Comparison of ENCODE assay signal across 29 mouse cellular contexts in genomic region chr6:87044895-87045294, GRCm38 (mm10). TPM values are rescaled to one million over a fixed set of nuclear protein-coding genes. Genes with fewer than 3 reads are reported as not detected.
DNase-seq lines count a peak whose midpoint lies in the region; ATAC-seq and TF ChIP-seq lines count a peak whose summit lies in the region.
"Had no signal": no experiment of that assay in that cellular context is flagged by ENCODE, and none has a peak within 500 bp of the region (broad histone marks: within the 10 kb centered on the region; RNA-seq: fewer than 3 reads in every experiment).

No protein-coding gene starts in this region.

- H3K27ac ChIP-seq in embryonic facial prominence, embryonic 13.5 days: no peak overlapping the region
- H3K27ac ChIP-seq in embryonic facial prominence, embryonic 10.5 days (replicated peaks): no peak overlapping the region
- no peak overlapping the region for H3K27ac ChIP-seq in liver, adult 2 months (replicated peaks; ENCODE audit: insufficient read depth, low read depth, low read length)
- H3K27ac ChIP-seq in liver, postnatal 0 days (ENCODE audit: low read depth): no peak overlapping the region
- peak overlapping the region; percentile 92 for H3K27ac ChIP-seq in MEL (ENCODE audit: control insufficient read depth, low read depth, low read length)
- H3K27ac ChIP-seq in limb, embryonic 15.5 days: no peak overlapping the region
- H3K27ac ChIP-seq: embryonic facial prominence, embryonic 15.5 days; forebrain, embryonic 15.5 days; hindbrain, embryonic 15.5 days; kidney, embryonic 15.5 days; midbrain, embryonic 15.5 days; neural tube, embryonic 13.5 days had no signal

- peaks cover 8% of the 10 kb centered on the region; the same call in 1 of the 2 replicates for H3K79me2 ChIP-seq in liver, adult 2 months (ENCODE audit: control insufficient read depth, insufficient read depth, low read length)
- H3K79me2 ChIP-seq in MEL (ENCODE audit: control insufficient read depth, insufficient read depth, low read length, poor library complexity): peaks cover 28% of the 10 kb centered on the region

- no peaks in the 10 kb centered on the region for H3K9me3 ChIP-seq in embryonic facial prominence, embryonic 13.5 days
- no peaks in the 10 kb centered on the region for H3K9me3 ChIP-seq in embryonic facial prominence, embryonic 10.5 days
- H3K9me3 ChIP-seq in liver, postnatal 0 days (ENCODE audit: low read length): no peaks in the 10 kb centered on the region
- H3K9me3 ChIP-seq in MEL (replicated peaks; ENCODE audit: insufficient read depth, low read length): no peaks in the 10 kb centered on the region
- no peaks in the 10 kb centered on the region for H3K9me3 ChIP-seq in limb, embryonic 15.5 days
- H3K9me3 ChIP-seq: embryonic facial prominence, embryonic 15.5 days; forebrain, embryonic 15.5 days; hindbrain, embryonic 15.5 days; kidney, embryonic 15.5 days; midbrain, embryonic 15.5 days; neural tube, embryonic 13.5 days had no signal

- H3K4me3 ChIP-seq in embryonic facial prominence, embryonic 13.5 days: no peak overlapping the region
- no peak overlapping the region for H3K4me3 ChIP-seq in embryonic facial prominence, embryonic 10.5 days
- no peak overlapping the region for H3K4me3 ChIP-seq in liver, adult 2 months (ENCODE audit: insufficient read depth, low read depth, low read length)
- H3K4me3 ChIP-seq in liver, postnatal 0 days (ENCODE audit: low read depth, low read length): no peak overlapping the region
- H3K4me3 ChIP-seq in MEL (ENCODE audit: control insufficient read depth in 1 of 2, insufficient read depth in 1 of 2, low read depth in 2 of 2, low read length in 2 of 2): peak overlapping the region; percentile 39 to 82
- peak overlapping the region; percentile 10; the same call in 1 of the 2 replicates for H3K4me3 ChIP-seq in limb, embryonic 15.5 days
- H3K4me3 ChIP-seq: forebrain, embryonic 15.5 days; hindbrain, embryonic 15.5 days; kidney, embryonic 15.5 days; midbrain, embryonic 15.5 days; myocyte; neural tube, embryonic 13.5 days had no signal

- peaks cover 15% of the 10 kb centered on the region for H3K36me3 ChIP-seq in embryonic facial prominence, embryonic 13.5 days
- H3K36me3 ChIP-seq in embryonic facial prominence, embryonic 10.5 days (replicated peaks): peaks cover 28% of the 10 kb centered on the region
- H3K36me3 ChIP-seq in liver, adult 2 months (ENCODE audit: control insufficient read depth, insufficient read depth, low read length): peaks cover 4% of the 10 kb centered on the region; the same call in 1 of the 2 replicates
- peaks cover 3% of the 10 kb centered on the region; the same call in 1 of the 2 replicates for H3K36me3 ChIP-seq in liver, postnatal 0 days (replicated peaks; ENCODE audit: insufficient read depth, low read length)
- H3K36me3 ChIP-seq in MEL (ENCODE audit: control insufficient read depth in 1 of 2, insufficient read depth in 2 of 2, low read length in 2 of 2): peaks cover 16 to 36% of the 10 kb centered on the region in 2 experiments
- H3K36me3 ChIP-seq in limb, embryonic 15.5 days: peaks cover 12% of the 10 kb centered on the region

- no peak for TF ChIP-seq POLR2A in liver, adult 2 months (IDR thresholded peaks at IDR 0.05; ENCODE audit: extremely low read depth, insufficient read depth, low read length)
- TF ChIP-seq POLR2A in MEL (IDR thresholded peaks at IDR 0.05; ENCODE audit: control insufficient read depth in 1 of 2, insufficient read depth in 1 of 2, low read depth in 1 of 2, low read length in 2 of 2, poor library complexity in 1 of 2): no peak

- no peak for DNase-seq in embryonic facial prominence, embryonic 10.5 days (ENCODE audit: low spot score)
- peak; percentile 23 for DNase-seq in liver, adult 2 months (ENCODE audit: extremely low read depth, low read depth, low spot score)
- DNase-seq in liver, postnatal 0 days: no peak
- peak; percentile 76 for DNase-seq in MEL (ENCODE audit: low read depth, low spot score)
- DNase-seq in right cerebral cortex, postnatal 25 days: no peak
- no peak for DNase-seq in Muller cell, postnatal 12 days (ENCODE audit: inconsistent ontology term)
- DNase-seq: adrenal gland, adult 2 months; cerebellum, adult 18-20 months; cerebellum, postnatal 14 days; gastrocnemius, postnatal 14 days; heart, adult 18-20 months; kidney, adult 11 months; kidney, postnatal 36 days; lung, postnatal 4 days; right cerebral cortex, postnatal 4 days had no signal

- no peak for TF ChIP-seq CTCF in liver, adult 2 months (IDR thresholded peaks at IDR 0.05; ENCODE audit: low read depth, low read length)
- TF ChIP-seq CTCF in liver, postnatal 0 days (IDR thresholded peaks at IDR 0.05; ENCODE audit: low read depth): no peak
- no peak for TF ChIP-seq CTCF in MEL (IDR thresholded peaks at IDR 0.05 in 2 of 3, conservative IDR thresholded peaks at IDR 0.05 in 1 of 3; ENCODE audit: control insufficient read depth in 1 of 3, insufficient read depth in 1 of 3, low read depth in 2 of 3, low read length in 3 of 3, poor library complexity in 1 of 3, severe bottlenecking in 1 of 3)

- no peak for ATAC-seq in embryonic facial prominence, embryonic 13.5 days (ENCODE audit: insufficient number of reproducible peaks, insufficient read depth, low FRiP score, low TSS enrichment, low read depth)
- no peak for ATAC-seq in liver, postnatal 0 days
- no peak for ATAC-seq in limb, embryonic 15.5 days (ENCODE audit: insufficient number of reproducible peaks, low FRiP score, low TSS enrichment, low read depth)
- ATAC-seq: forebrain, embryonic 15.5 days; midbrain, embryonic 15.5 days had no signal

- TF ChIP-seq RAD21 in MEL (IDR thresholded peaks at IDR 0.05; ENCODE audit: low read depth, low read length): no peak

- 71% methylated on average over 2 of the region's 2 CpGs for WGBS in embryonic facial prominence, embryonic 13.5 days
- 88% methylated on average over 2 of the region's 2 CpGs for WGBS in embryonic facial prominence, embryonic 10.5 days
- 26% methylated on average over 2 of the region's 2 CpGs for WGBS in liver, adult 2 months
- 45% methylated on average over 2 of the region's 2 CpGs for WGBS in liver, postnatal 0 days (ENCODE audit: insufficient replicate concordance)
- 77% methylated on average over 2 of the region's 2 CpGs for WGBS in limb, embryonic 15.5 days

- H3K4me2 ChIP-seq in embryonic facial prominence, embryonic 13.5 days: peak overlapping the region; percentile 32
- no peak overlapping the region for H3K4me2 ChIP-seq in liver, postnatal 0 days (ENCODE audit: low read depth, low read length)
- H3K4me2 ChIP-seq in limb, embryonic 15.5 days: no peak overlapping the region
- H3K4me2 ChIP-seq: forebrain, embryonic 15.5 days; hindbrain, embryonic 15.5 days; kidney, embryonic 15.5 days had no signal

- TF ChIP-seq EP300 in liver, postnatal 0 days (IDR thresholded peaks at IDR 0.05; ENCODE audit: low read depth): no peak
- peak; percentile 77 to 87 for TF ChIP-seq EP300 in MEL (IDR thresholded peaks at IDR 0.05; ENCODE audit: low read depth in 1 of 2, low read length in 2 of 2)

- H3K27me3 ChIP-seq in embryonic facial prominence, embryonic 13.5 days: no peaks in the 10 kb centered on the region
- H3K27me3 ChIP-seq in embryonic facial prominence, embryonic 10.5 days (replicated peaks; ENCODE audit: low read depth, poor library complexity, severe bottlenecking): no peaks in the 10 kb centered on the region
- H3K27me3 ChIP-seq in liver, adult 2 months (ENCODE audit: control insufficient read depth, insufficient read depth, low read length): no peaks in the 10 kb centered on the region
- H3K27me3 ChIP-seq in liver, postnatal 0 days (ENCODE audit: insufficient read depth, low read length): no peaks in the 10 kb centered on the region
- no peaks in the 10 kb centered on the region for H3K27me3 ChIP-seq in MEL (ENCODE audit: control insufficient read depth in 1 of 2, insufficient read depth in 2 of 2, low read length in 2 of 2)
- H3K27me3 ChIP-seq in limb, embryonic 15.5 days: no peaks in the 10 kb centered on the region
- H3K27me3 ChIP-seq: embryonic facial prominence, embryonic 15.5 days; forebrain, embryonic 15.5 days; hindbrain, embryonic 15.5 days; kidney, embryonic 15.5 days; midbrain, embryonic 15.5 days; neural tube, embryonic 13.5 days had no signal

- no peak overlapping the region for H3K9ac ChIP-seq in embryonic facial prominence, embryonic 13.5 days
- H3K9ac ChIP-seq in liver, adult 2 months (ENCODE audit: low read depth, low read length): no peak overlapping the region
- H3K9ac ChIP-seq in liver, postnatal 0 days (replicated peaks): no peak overlapping the region
- peak overlapping the region; percentile 56 for H3K9ac ChIP-seq in MEL (ENCODE audit: control insufficient read depth, low read depth, low read length, poor library complexity, severe bottlenecking)
- no peak overlapping the region for H3K9ac ChIP-seq in limb, embryonic 15.5 days
- H3K9ac ChIP-seq: embryonic facial prominence, embryonic 15.5 days; forebrain, embryonic 15.5 days; hindbrain, embryonic 15.5 days; kidney, embryonic 15.5 days; midbrain, embryonic 15.5 days had no signal

- H3K4me1 ChIP-seq in embryonic facial prominence, embryonic 13.5 days: peaks cover 33% of the 10 kb centered on the region
- H3K4me1 ChIP-seq in embryonic facial prominence, embryonic 10.5 days: peaks cover 19% of the 10 kb centered on the region
- H3K4me1 ChIP-seq in liver, adult 2 months (ENCODE audit: control insufficient read depth, insufficient read depth, low read length): peaks cover 7% of the 10 kb centered on the region
- peaks cover 21% of the 10 kb centered on the region for H3K4me1 ChIP-seq in liver, postnatal 0 days (ENCODE audit: insufficient read depth)
- peaks cover 17 to 34% of the 10 kb centered on the region in 2 experiments for H3K4me1 ChIP-seq in MEL (ENCODE audit: control insufficient read depth in 1 of 2, insufficient read depth in 2 of 2, low read length in 2 of 2)
- H3K4me1 ChIP-seq in limb, embryonic 15.5 days: peaks cover 15% of the 10 kb centered on the region

RNA-seq across cellular contexts. Expression of gene Gfpt1, which starts 2.2 kb away (rescaled TPM):
- polyA plus RNA-seq in embryonic facial prominence, embryonic 13.5 days (2015; fragmentation: Nextera tagmentation; extraction: Ambion mirVana): 22.0 and 22.2 TPM in 2 replicates
- polyA plus RNA-seq in embryonic facial prominence, embryonic 10.5 days (2016; fragmentation: Nextera tagmentation; extraction: Ambion mirVana): 17.0 and 17.5 TPM in 2 replicates
- total RNA-seq in liver, adult 2 months (2014; rRNA removed): 8.1 and 8.6 TPM in 2 replicates
- 4.3 and 6.3 TPM in 2 replicates for polyA plus RNA-seq in liver, adult 2 months (2012; rRNA removed)
- 3.6 and 4.1 TPM in 2 replicates for polyA plus RNA-seq in liver, postnatal 0 days (2015; fragmentation: Nextera tagmentation; extraction: Ambion mirVana)
- total RNA-seq in MEL (2012; rRNA removed): 29.6 and 34.4 TPM in 2 replicates
- polyA plus RNA-seq in MEL (2012; ENCODE audit: insufficient read depth in 1 of 2, insufficient read length in 2 of 2, low read depth in 1 of 2, low replicate concordance in 2 of 2, missing spikeins in 1 of 2): 10 to 100 TPM; 33.5 to 69.3 TPM
- 21.0 and 22.5 TPM in 2 replicates for polyA plus RNA-seq in limb, embryonic 15.5 days (2015; fragmentation: Nextera tagmentation; extraction: Ambion mirVana)

RNA-seq across cellular contexts. Expression of gene Nfu1, which starts 35.9 kb away (rescaled TPM):
- 95.2 and 105 TPM in 2 replicates for polyA plus RNA-seq in embryonic facial prominence, embryonic 13.5 days (2015; fragmentation: Nextera tagmentation; extraction: Ambion mirVana)
- 103 and 104 TPM in 2 replicates for polyA plus RNA-seq in embryonic facial prominence, embryonic 10.5 days (2016; fragmentation: Nextera tagmentation; extraction: Ambion mirVana)
- 43.6 and 51.7 TPM in 2 replicates for total RNA-seq in liver, adult 2 months (2014; rRNA removed)
- 152 and 210 TPM in 2 replicates for polyA plus RNA-seq in liver, adult 2 months (2012; rRNA removed)
- 53.5 and 57.7 TPM in 2 replicates for polyA plus RNA-seq in liver, postnatal 0 days (2015; fragmentation: Nextera tagmentation; extraction: Ambion mirVana)
- total RNA-seq in MEL (2012; rRNA removed): 85.7 and 111 TPM in 2 replicates
- 100 to 1,000 TPM in 1 of 2 experiments, not detected in 1; 123 TPM for polyA plus RNA-seq in MEL (2012; ENCODE audit: insufficient read depth in 1 of 2, insufficient read length in 2 of 2, low read depth in 1 of 2, low replicate concordance in 2 of 2, missing spikeins in 1 of 2)
- 89.8 and 97.2 TPM in 2 replicates for polyA plus RNA-seq in limb, embryonic 15.5 days (2015; fragmentation: Nextera tagmentation; extraction: Ambion mirVana)

RNA-seq across cellular contexts. Expression of gene D6Ertd527e, which starts 59.7 kb away (rescaled TPM):
- polyA plus RNA-seq in embryonic facial prominence, embryonic 13.5 days (2015; fragmentation: Nextera tagmentation; extraction: Ambion mirVana): 0.15 and 0.28 TPM in 2 replicates
- polyA plus RNA-seq in embryonic facial prominence, embryonic 10.5 days (2016; fragmentation: Nextera tagmentation; extraction: Ambion mirVana): 0.12 TPM in 1 of 2 replicates, not detected in the other
- not detected in 2 replicates for total RNA-seq in liver, adult 2 months (2014; rRNA removed)
- not detected in 2 replicates for polyA plus RNA-seq in liver, adult 2 months (2012; rRNA removed)
- not detected in 2 replicates for polyA plus RNA-seq in liver, postnatal 0 days (2015; fragmentation: Nextera tagmentation; extraction: Ambion mirVana)
- not detected in 2 replicates for total RNA-seq in MEL (2012; rRNA removed)
- polyA plus RNA-seq in MEL (2012; ENCODE audit: insufficient read depth in 1 of 2, insufficient read length in 2 of 2, low read depth in 1 of 2, low replicate concordance in 2 of 2, missing spikeins in 1 of 2): under 1 TPM in 1 of 2 experiments, not detected in 1; 0.06 TPM
- polyA plus RNA-seq in limb, embryonic 15.5 days (2015; fragmentation: Nextera tagmentation; extraction: Ambion mirVana): 0.44 and 0.97 TPM in 2 replicates
- total RNA-seq: adrenal gland, adult 2 months; gastrocnemius, postnatal 14 days; heart, adult 18-20 months; heart, postnatal 25 days; layer of hippocampus, adult 8-10 months; left cerebral cortex, postnatal 25 days; megakaryocyte-erythroid progenitor cell, adult 5-6 weeks had no signal
- polyA plus RNA-seq: forebrain, embryonic 15.5 days; heart, embryonic 14.5 days; midbrain, embryonic 15.5 days had no signal

Comparison
In these comparisons a context has a peak if more than half of its experiments do, and no peak if none do; other contexts are left out.
1. DNase-seq: peak in liver, adult 2 months (single experiment) and MEL (single experiment); none in embryonic facial prominence, embryonic 10.5 days (single experiment), liver, postnatal 0 days (single experiment), right cerebral cortex, postnatal 25 days (single experiment) and Muller cell, postnatal 12 days (single experiment).
2. H3K4me3 ChIP-seq: peak in MEL (2 of 2) and limb, embryonic 15.5 days (single experiment); none in embryonic facial prominence, embryonic 13.5 days (single experiment), embryonic facial prominence, embryonic 10.5 days (single experiment), liver, adult 2 months (single experiment) and liver, postnatal 0 days (single experiment).